Mouse (Mus musculus) brown adipose tissue, adult 24 weeks (tissue): ENCODE measurements around the gene Cdh22. TPM values are rescaled to one million over a fixed set of nuclear protein-coding genes. Genes with fewer than 3 reads are reported as not detected.

Experiments used
- H3K27ac ChIP-seq: fragments of 200-500 bp; replicated peaks from 2 replicates; pipeline ENCODE4 v1.5.1; 2012; ENCODE audit warnings: low read depth, mild to moderate bottlenecking, low read length
- H3K4me1 ChIP-seq: fragments of 200-500 bp; 2 replicates; pipeline ENCODE4 v1.6.1; 2012; ENCODE audit warnings: low read length, mixed read lengths; ENCODE audit not compliant: control insufficient read depth, insufficient read depth, insufficient read length
- H3K4me3 ChIP-seq: fragments of 200-500 bp; 2 replicates; pipeline ENCODE4 v1.5.1; 2012; ENCODE audit warnings: low read depth, mild to moderate bottlenecking, low read length, moderate library complexity; ENCODE audit not compliant: insufficient read depth
- polyA plus RNA-seq: library from polyadenylated mRNA; stranded (reverse); fragments of >200 nt; gene quantifications from 2 replicates; pipeline ENCODE4 v1.2.4, GENCODE M21; 2012; ENCODE audit not compliant: missing spikeins, insufficient read depth, insufficient read length

Gene Cdh22
- polyA plus RNA-seq, 1 experiment, result not detected

DNA sequence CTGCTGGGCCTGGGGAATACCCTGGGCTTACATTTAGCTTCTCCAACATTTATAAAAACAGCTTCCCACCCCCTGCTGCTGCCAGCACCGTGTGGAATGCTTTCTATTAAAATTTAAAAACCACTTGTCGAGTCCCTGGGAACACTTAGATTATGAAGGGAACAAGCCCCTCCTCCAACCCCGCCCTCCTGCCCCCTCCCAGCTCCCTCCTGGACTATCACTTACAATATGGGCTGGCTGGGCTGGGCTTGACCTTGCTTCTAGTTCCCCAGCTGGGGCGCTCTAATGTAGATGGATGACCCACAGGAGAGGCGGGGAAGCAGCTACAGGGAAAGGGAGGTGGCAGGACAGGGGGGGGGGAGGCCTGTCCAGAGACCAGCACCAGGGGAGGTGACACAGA, 72.4 kb downstream of the Cdh22 start:
- Histone ChIP-seq H3K4me1 (no peaks in the 10 kb centered on the region), H3K4me3 (no peak overlapping the region), H3K27ac (no peak overlapping the region)

DNA sequence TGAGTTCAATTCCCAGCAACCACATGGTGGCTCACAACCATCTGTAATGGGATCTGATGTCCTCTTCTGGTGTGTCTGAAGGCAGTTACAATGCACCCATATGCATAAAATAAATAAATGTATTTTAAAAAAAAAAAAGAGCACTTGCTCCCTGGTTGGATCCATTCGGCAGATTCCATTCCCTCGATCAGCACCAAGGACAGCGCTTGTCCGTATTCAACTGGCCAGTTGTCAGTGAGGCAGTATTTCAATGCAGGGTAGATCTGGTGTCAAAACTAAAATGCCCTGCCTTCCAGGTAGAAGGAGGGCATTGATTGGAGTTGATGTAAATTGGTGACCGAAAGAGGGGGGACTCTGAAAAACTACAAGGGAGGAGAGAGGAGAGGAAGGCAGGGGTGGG, 74.2 kb downstream of the Cdh22 start:
- Histone ChIP-seq H3K4me1 (no peaks in the 10 kb centered on the region), H3K4me3 (no peak overlapping the region), H3K27ac (no peak overlapping the region)

DNA sequence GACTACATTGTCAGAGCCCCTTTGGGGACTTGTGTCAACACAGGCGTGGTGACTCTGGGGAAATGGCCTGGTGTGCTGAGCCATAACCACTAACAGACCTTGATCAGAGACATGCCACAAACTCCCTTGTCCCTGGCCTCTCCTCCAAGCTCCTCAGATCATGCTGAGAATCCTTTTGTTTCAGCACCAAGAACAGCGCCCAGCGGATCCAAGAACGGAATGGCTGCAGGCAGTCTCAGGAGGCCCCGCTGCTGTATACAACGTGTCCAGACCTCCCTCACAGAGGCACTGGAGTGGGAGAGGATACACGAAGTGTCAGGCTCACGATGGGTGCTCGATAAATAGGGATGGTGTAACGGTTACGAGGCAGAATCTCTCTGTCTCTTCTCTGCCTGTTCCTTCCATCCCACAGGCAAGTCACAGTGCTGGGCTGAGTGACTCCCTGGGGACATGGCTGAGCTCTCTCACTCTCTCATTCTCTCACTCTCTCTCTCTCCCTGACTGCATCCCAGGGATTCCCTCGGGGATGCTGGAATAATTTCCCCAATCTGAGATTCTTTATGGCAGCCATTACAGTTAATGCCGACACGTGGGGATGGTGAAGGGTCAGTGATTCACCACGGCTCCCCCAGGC, 75.5 kb downstream of the Cdh22 start:
- Histone ChIP-seq H3K27ac (no peak overlapping the region), H3K4me1 (no peaks in the 10 kb centered on the region), H3K4me3 (no peak overlapping the region)

DNA sequence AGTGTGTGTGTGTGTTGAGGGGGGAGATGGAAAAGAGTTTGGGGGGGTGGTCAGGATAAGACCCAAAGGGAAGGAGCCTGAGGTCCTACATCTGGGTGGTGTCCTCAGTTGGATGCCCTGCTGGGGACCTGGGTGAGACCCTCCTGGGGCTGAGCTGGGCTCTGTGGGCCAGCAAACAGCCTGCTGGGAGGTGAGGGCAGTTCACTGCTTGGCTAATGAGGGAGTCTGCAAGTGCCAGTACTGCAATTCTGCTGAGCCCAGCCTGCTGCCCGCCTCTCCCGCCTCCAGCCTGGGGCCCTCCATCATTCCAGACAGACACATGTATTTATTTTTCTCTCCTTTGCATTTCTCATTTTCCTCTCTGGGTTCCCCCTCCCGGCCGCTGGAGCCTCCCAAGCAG, 76.3 kb downstream of the Cdh22 start:
- Histone ChIP-seq H3K27ac (no peak overlapping the region), H3K4me1 (no peaks in the 10 kb centered on the region)

DNA sequence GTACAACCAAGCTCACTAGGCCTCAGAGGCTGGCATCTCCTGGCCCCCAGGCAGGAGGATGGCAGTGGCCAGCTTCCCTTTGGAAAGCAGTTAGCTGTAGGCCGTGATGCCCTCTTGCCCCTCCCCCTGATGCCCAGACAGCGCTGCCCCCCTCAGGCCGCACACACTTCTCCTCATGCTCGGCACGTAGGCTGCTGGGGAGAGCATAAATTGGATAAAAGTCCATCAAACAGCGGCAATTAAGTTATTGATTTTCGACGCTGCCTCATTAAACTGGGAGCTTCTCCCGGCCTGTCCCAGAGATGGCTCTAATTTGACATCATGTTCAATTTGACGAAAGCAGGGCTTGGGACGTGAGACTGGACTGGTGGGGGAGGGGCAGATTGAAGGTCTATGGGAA, 76.8 kb downstream of the Cdh22 start:
- no peak overlapping the region for H3K4me3 ChIP-seq
- no peaks in the 10 kb centered on the region for H3K4me1 ChIP-seq
- H3K27ac ChIP-seq, result no peak overlapping the region

More for the DNA sequence above, 76.3 kb downstream of the Cdh22 start:
- H3K4me3 ChIP-seq, result no peak overlapping the region

DNA sequence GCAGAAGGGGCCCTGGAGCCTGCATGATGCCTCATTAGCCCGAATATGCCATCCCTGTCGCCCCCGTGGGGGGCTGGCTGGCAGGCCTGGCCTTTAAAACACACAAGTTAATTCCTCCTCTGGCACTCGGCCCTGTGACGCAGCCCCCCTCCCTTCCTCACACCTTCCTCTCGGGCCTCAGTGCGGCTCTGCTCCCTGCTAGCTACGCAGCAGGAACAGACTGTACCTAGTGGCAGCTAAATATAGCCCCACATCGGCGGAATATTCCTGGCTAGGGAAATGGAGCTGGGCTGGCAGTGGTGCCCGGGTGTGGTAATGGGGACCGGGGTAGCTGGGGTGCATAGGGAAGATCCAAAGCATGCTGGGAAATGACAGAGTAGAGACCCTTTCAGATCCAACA, 81.6 kb downstream of the Cdh22 start:
- H3K4me3 ChIP-seq, result no peak overlapping the region
- H3K4me1 ChIP-seq, result no peaks in the 10 kb centered on the region
- H3K27ac ChIP-seq, result no peak overlapping the region

DNA sequence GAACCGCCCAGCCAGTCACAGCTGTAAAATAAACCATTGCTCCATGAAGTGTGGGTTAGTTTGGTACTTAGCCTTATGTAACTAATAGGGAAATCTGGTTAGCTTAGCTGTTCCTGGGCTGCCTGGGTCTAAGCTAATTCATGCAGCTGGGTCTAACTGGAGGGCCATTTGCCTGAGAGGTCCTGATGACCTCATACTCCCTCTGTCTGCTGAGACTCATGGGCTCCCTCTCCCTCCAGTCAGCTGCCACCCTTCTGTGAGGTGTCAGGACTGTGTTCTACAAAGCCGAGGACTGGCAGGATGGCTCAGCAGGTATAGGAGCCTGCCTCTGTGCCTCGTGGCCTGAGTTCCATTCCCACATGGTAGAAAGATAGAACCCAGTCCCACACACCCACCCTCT, 84.9 kb downstream of the Cdh22 start:
- H3K4me3 ChIP-seq, result no peak overlapping the region
- H3K4me1 ChIP-seq, result no peaks in the 10 kb centered on the region
- no peak overlapping the region for H3K27ac ChIP-seq

DNA sequence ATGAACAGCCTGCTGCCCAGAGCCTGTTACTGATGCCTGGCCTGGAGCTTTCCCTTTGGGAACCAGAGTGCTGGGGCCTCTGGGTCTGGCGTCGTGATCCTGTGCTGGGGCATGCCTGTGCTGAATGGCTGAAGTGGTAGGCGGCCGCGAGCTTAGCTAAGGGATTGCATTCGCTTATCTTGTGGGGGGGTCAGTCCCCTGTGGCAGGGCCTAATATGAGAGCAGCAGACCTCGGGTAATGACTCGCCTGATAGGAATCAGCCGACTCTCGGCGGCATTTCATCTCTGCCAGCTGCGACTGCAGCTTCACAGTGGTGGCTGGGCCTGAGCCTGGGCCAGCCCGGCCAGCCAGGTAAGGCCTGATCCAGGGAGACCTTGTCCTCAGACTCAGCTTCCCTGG, 88.8 kb downstream of the Cdh22 start:
- Histone ChIP-seq H3K4me1 (no peaks in the 10 kb centered on the region), H3K27ac (no peak overlapping the region)

DNA sequence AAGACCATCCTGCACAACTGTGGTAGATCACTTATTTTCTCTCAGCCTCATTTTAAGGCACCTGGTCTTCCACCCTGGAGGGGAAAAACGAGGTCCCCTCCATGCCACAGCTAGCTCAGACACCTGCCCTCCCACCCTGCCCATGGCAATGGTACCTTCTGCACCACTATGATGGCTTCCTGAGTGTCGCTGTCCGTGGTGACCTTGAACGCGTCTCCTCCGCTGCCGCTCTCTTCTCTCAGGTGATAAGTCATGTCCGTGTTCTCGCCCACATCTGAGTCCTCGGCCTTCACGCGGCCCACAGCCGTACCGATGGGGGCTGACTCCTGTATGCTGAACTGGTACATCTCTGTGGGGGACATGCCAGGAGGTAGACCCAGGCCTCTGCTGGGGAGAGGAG, 91.2 kb downstream of the Cdh22 start:
- Histone ChIP-seq H3K4me1 (no peaks in the 10 kb centered on the region), H3K27ac (no peak overlapping the region), H3K4me3 (no peak overlapping the region)

More for the DNA sequence above, 88.8 kb downstream of the Cdh22 start:
- H3K4me3 ChIP-seq, result no peak overlapping the region

DNA sequence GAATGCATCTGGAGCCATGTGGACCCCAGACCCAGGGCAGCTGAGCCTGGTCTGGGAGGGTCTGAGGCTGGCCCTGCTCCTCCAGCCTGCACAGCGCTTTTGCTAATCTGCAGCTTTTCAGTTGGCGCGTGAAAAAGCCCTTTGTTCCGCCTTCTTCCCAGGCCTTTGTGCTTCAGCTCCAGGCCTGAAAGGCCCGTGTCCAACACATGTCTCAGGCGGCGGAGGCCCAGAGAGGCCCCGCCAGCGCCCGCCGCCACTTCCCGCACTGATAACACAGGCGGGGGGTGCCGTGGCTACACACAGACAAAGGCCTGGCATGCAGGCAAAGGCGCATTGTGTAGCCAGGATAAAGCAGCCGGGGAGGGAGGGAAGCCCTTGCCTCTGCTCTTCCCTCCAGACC, 98.6 kb downstream of the Cdh22 start:
- no peak overlapping the region for H3K4me3 ChIP-seq
- H3K4me1 ChIP-seq, result no peaks in the 10 kb centered on the region; the same call in 1 of the 2 replicates
- no peak overlapping the region for H3K27ac ChIP-seq

DNA sequence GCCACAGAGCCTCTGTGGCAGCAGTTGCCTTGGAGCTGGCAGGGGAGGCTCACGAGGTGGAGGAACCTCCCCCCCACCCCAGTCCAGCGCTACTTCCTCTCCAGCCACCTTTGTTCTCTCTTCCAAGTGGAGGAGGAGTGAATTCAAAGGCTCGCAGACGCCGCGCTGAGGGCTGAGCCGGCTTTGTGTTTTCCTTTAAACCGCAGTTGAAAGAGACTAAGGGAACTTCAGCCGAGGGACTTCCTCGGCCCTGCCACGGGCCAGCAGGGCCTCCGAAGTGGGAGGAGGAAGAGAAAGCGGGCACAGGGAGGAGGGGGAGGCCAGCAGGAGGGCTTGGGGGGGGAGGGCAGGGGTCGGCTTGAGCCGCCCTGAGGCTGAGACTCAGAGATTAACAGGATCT, 101.1 kb downstream of the Cdh22 start:
- Histone ChIP-seq H3K4me1 (no peaks in the 10 kb centered on the region; the same call in 1 of the 2 replicates), H3K4me3 (no peak overlapping the region), H3K27ac (no peak overlapping the region)

DNA sequence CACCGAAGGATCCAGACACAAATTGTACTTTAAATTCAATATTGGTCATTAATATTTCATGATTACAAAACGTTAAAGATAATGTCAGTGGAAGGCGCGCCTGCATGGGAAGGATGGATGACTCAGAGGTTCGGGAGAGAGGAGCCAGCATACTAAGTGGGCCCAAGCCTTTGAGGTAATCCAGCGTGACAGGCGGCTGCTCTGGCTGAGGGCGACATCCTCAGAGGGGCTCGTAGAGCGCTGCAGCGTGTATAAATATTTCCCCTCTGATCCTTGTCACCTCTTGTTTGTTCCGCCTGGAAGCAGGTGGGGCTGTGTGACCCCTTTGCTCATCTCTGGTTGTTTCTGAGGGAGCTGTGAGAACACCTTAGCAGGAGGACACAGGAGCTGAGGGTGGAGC, 103.2 kb downstream of the Cdh22 start:
- no peak overlapping the region for H3K4me3 ChIP-seq
- H3K4me1 ChIP-seq, result no peaks in the 10 kb centered on the region; the same call in 1 of the 2 replicates
- H3K27ac ChIP-seq, result no peak overlapping the region

DNA sequence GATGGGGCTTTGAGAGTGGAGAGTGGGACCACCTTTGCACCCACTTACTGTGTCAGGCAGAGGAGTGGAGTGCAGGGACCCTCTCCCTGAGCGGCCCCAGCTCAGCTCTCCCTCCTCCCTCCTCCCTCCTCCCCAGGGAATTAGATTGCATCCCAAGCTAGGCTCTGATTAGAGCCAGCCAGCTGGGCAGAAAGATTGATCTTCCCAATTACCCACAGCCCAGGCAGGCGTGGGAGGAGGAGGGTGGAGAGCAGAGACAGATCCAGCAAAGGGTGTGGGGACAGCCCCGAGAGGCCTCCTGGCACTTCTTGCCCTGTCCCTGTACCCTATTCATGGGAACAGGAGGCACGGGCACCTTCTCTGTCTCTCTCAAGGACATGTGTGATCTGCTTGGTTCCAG, 105.5 kb downstream of the Cdh22 start:
- no peak overlapping the region for H3K4me3 ChIP-seq
- no peaks in the 10 kb centered on the region for H3K4me1 ChIP-seq
- no peak overlapping the region for H3K27ac ChIP-seq

DNA sequence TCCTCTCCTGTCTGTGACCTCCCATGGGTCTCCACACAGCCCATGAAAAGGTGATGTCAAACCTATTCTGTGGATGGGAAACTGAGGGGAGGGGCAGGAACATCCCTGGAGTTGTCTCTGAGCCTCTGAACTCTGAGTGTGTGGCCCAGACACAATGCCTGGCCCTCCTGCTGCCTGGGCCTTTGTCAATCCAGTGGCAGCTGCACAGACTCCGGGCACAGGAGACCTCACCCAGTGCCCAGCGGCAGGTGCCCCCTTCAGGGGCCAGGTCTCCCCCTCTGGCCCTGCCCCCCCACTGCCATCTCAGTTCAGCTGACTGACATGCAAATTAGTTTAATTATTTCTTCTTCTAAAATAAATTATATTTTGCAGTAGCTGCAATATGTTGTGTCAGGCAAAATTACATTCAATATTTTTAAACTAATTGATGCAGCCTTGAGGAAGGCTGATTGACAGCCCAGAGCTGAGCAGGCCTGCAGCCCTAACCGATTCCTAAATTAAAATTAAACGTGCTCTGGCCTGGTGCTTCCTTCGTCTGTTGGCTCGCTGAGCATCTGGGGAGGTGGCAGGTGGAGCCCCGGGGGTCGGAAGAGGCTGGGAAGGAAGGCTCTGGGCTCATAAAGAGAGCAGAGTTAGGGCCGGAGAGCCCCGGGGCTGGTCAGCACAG, 107.6 kb downstream of the Cdh22 start:
- Histone ChIP-seq H3K27ac (no peak overlapping the region), H3K4me1 (no peaks in the 10 kb centered on the region), H3K4me3 (no peak overlapping the region)

DNA sequence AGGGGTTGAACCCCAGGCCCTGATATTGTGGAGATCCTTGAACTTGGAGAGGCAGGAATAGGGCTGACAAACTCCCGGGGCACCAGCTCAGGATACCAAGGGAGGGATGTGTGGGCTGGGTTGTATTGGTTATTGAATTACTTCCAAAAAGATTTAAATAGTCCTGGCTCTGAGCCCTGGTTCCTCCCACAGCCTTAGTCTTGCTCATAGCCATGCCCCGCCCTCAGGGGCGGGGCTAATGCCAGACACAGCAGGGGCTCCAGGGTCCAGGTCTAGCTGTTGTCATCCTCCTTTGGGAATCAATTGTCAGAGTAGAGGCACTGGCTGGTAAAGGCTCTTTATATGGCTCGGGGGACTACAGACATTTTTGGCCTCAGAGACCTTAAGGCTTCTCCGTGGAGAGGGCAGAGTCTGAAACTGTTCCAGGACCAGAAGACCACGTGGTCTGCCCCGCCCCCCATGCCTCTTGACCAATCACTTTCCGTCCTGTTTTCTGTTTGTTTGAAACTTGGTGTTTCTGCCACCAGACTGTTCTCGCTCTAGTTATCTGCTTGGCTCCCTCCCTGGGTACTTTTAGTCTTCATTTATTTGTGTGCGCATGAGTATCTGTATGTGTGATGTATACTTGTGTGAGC, 113.3 kb downstream of the Cdh22 start:
- Histone ChIP-seq H3K4me1 (no peaks in the 10 kb centered on the region), H3K4me3 (no peak overlapping the region), H3K27ac (no peak overlapping the region)

DNA sequence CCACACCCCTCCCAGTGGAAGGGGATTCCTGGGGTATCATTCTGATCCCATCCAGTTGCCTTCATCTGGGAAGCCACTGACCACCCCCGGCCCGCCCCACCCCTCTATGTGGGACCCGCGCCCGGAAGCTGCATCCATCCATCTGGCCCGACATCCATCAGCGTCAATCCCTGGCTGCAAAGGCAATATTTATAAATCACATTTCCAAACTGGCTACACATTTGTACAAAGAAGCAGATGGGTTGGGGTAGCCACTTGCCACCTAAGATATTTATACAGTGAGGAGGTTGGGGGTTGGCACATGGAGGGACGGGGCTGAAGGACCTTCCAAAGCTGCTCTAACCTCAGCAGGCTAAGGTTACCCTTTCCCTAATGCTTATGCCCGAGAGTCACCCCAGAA, 113.9 kb downstream of the Cdh22 start:
- Histone ChIP-seq H3K4me1 (no peaks in the 10 kb centered on the region), H3K27ac (no peak overlapping the region), H3K4me3 (no peak overlapping the region)
